Mouse (Mus musculus) lung, postnatal 25 days (tissue): ENCODE results near the gene Gtf2i.

Experiments
- DNase-seq: peaks from one replicate; pipeline ENCODE4 v3.0.0; 2022; ENCODE audit warnings: low spot score

The Gtf2i gene

DNA sequence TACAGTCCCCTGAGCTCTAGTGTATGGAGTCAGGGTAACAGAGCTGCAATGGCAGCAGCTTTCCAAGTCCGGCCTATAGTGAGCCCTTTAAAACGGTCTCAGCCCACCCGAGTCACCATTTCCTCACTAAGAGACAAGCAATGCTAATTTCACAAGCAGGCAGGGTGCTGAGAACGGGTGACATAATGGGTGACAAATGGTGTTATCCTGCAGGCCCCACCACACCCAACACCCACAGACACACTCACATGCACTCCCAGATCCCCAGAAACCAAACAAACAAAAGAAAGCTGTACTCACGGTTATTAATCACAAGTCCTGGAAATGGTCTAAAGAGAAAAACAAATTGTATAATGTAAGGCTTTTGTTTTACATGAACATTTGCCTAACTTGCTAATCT is 72.7 kb downstream of the Gtf2i start:
- DNase-seq: no peak

DNA sequence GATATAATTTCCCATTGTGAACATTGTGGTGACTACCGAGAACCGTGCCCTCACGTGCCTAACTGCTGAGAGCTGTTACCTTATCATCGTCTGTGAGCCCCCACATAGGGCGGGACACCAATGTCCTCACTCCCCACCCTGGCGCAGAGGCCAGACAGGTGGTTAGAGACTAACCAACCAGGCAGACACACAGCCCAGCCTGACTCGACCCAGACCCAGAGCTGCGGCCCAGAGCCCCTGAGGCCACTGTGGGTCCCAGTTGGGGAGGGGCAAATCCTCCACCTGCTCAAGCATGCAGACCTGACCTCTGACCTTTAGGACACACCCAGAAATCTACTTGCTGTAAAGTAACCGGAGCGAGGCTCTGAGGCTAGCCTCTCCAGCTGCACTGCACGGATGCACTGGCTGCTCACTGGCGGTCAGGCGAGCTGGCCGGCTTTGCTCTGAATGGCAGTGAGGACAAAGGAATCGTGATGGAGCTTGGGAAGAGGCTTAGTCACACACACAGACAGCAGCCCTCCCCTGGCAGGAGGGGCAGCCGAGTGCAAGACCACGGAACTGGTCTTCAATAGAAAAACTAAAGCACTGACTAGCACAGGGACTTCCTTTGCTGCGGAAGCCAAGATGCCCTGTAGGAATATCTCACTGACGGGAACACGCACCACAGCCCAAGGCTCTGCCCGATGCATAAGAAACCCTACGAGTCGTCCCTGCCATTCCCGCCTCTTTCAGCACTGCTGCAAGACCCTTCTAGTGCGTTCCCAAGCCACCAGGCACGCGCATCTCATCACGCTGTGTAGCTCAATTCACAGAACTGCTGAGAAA is 76.4 kb downstream of the Gtf2i start:
- DNase-seq: no peak

DNA sequence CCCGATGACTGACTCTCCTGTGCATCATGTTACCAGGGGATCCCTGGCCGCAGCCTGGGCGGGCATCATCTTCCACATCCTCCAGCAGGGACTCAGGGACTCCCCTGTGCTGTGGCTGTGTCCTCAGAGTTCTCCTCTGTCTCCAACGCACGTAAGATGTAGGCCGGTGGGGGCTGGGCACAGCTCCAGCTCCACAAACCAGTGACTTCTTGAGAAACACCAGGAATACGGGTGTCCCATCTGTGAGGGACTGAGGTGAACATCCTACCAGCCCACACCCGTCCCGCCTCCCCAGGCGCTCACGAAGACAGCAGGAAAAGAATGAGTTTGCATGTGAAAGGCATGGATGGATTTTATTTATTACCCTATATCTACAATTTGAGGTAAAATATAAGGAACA is 77.1 kb downstream of the Gtf2i start:
- DNase-seq: no peak

GRCm38 (mm10) chr5:134236796-134237195 is 77.8 kb downstream of the Gtf2i start:
- peak; percentile 84 for DNase-seq

GRCm38 (mm10) chr5:134236241-134236640 is 78.3 kb downstream of the Gtf2i start:
- no peak for DNase-seq

GRCm38 (mm10) chr5:134235111-134235510 is 79.4 kb downstream of the Gtf2i start:
- DNase-seq: no peak

DNA sequence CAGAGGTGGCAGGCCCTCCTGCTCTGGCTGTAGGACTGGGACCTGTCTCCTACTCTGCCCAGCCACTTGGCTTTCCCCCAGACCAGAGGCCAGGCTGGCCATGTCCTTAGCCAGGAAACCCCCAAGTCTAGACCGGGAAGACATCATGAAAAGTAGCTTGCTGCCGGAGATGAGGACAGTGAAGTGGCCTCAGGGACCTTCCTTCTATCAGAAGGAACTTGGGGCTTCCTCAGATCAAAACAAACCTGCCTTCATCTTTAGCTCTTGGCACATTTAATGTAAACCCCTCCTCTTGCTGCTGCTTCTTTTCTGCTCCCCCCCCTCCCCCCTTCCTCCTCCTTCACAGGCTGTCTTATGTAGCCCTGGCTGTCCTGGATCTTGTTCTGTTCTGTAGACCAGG is 80.4 kb downstream of the Gtf2i start:
- no peak for DNase-seq

GRCm38 (mm10) chr5:134233244-134233651 is 81.3 kb downstream of the Gtf2i start:
- no peak for DNase-seq

DNA sequence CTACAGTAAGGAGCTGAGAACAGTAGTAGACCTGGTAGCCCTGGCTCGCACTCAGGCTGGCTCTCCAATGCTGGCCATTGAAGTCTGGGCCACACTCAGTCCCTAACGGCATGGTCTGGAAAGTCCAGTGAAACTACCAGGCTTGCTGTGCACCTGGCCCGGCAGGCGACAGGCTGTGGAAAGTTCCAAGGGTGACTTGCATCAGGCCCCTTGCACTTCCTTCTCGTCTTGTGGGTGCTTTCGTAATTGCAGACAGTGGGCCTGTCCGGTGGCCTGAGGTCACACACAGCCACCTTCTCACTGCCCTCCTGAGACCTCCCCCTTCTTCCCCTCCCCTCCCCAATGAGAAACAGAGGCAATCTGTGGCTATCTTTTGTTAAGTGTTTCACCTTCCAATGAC is 82.0 kb downstream of the Gtf2i start:
- peak; percentile 86 for DNase-seq

DNA sequence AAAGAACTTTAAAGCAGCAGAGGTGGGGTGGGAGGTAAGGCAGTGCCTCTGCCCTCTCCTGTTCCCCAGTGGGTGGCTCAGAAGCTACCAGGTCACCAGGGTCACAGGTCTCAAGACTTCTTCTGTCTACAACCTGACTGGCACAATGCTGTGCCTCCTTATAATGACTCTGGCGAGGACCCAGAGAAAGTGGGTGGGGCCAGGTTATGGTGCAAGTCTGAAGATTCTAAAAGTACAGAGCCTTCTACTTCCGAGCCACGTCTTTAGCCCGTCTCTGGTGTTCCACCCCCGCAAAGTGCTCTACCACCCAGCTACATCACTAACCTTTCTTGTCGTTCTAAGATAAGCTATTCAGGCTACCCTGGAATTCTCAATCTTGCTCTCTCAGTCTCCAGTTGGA is 82.4 kb downstream of the Gtf2i start:
- peak; percentile 89 for DNase-seq

DNA sequence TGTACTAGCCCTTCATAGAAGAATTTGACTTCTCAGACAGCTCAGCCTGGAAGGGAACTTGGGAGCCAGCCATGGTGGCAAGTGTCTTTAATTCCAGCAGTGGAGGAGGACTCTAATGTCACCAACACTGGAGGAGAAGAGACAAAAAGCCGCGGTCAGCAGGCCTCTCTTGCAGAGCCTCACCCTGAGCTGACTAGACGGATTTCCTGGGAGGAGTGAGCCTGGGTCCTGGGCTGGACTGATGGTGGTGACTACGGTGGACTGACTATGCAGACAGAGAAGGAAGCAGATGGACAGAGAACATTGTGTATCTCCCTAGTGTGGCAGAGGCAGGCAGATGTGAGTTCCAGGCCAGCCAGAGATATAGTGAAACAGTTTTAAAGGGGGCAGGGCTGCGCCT is 83.2 kb downstream of the Gtf2i start:
- peak; percentile 58 for DNase-seq

- peak; percentile 73 for DNase-seq
Measured at GRCm38 (mm10) chr5:134229391-134229790, 85.2 kb downstream of the Gtf2i start, which contains the start of gene Ncf1. Gene Ncf1, minus strand, starts transcription at chr5:134229625.

DNA sequence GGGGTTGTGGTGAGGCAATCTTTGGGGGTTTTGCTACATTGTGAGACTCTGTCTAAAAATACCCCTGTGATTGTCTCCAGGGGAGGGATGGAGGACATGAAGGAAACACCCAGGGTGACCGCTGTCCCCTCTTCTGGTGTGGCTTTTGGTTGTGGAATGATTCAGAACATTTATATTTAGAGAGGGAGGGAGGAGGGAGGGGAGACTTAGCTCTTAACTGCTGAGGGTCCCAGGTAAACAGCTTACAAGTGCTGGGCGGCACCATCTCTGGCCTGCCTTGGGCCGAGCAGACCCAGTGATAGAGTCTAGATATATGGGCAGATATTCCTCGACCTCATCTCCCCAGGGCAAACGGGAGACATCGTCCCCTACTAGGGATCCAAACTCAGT is 86.3 kb downstream of the Gtf2i start:
- DNase-seq: no peak

- DNase-seq: no peak
Measured at GRCm38 (mm10) chr5:134227574-134228248, 86.8 kb downstream of the Gtf2i start.

- no peak for DNase-seq
Measured at GRCm38 (mm10) chr5:134226946-134227345, 87.6 kb downstream of the Gtf2i start.

DNA sequence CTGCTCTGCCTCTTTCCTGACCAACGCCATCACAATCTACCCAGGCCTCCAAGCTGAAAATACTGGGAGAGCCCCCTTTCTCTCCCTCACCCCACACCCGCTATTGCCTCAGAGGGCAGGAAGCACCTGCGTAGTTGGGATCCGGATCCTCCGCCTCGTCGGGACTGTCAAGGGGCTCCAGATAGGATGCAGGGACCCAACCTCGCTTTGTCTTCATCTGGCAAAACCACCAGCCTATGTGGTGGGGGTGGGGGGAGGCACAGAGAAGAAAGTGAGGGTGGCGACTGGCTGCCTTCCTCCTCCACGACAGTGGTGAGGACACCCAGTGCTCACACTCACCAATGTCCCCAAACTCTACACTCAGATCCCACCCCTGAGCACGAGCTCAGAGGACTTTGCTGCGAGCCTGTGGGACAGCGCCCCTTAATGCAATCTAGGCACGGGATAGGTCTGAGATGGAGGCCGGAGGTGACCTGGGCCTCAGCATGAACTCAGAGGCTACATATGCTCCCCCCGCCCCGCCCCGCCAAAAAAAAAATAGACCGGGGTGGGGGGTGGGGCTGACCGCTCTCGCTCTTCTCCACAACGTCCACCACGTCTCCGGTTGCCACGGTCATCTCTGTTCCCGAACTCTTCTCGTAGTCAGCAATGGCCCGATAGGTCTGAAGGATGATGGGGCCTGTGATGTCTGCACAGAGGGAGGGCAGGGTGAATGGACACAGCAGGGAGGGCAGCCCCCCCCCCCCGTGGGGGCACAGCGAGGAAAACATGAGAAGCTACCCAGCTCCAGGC is 89.3 kb downstream of the Gtf2i start:
- DNase-seq: no peak

- no peak for DNase-seq
Measured at GRCm38 (mm10) chr5:134221708-134222150, 92.8 kb downstream of the Gtf2i start.

DNA sequence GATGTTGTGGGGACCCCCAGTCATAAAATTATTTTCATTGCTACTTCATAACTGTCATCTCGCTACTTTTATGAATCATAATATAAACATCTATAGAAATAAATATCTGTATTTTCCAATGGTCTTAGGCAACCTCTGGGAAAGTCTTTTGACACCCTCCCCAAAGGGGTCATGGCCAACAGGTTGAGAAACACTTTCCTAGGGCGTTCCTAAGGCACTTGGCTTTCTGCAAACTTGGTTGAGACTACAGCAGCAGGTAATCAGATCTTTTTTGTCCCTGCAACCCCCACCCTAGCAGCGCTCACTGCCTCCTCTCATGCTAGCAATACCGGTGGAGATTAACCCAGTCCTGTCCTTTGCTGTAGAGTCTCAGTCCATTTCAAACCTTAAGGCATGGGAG is 93.3 kb downstream of the Gtf2i start:
- no peak for DNase-seq

- no peak for DNase-seq
Measured at GRCm38 (mm10) chr5:134217900-134218299, 96.7 kb downstream of the Gtf2i start.

GRCm38 (mm10) chr5:134214021-134214806 is 100.3 kb downstream of the Gtf2i start:
- no peak for DNase-seq

- DNase-seq: peak; percentile 74
Measured at GRCm38 (mm10) chr5:134209931-134210554, 104.5 kb downstream of the Gtf2i start.
